Mouse (Mus musculus): Measurements from ENCODE around the gene Cyth3.

The Cyth3 gene

GRCm38 (mm10) chr5:143621893-143622622, at the start of gene Cyth3:
TSS of gene Cyth3 (plus strand) at chr5:143622447.
- DNase-seq (ENCODE audit: low read depth): peak; percentile 96

GRCm38 (mm10) chr5:143573067-143573466, 49.2 kb upstream of the Cyth3 start:
- no peak for DNase-seq (ENCODE audit: low read depth)

GRCm38 (mm10) chr5:143574261-143575178, 47.7 kb upstream of the Cyth3 start:
- peak; percentile 37 for DNase-seq (ENCODE audit: low read depth)

GRCm38 (mm10) chr5:143579537-143580203, 42.6 kb upstream of the Cyth3 start:
- peak; percentile 46 for DNase-seq (ENCODE audit: low read depth)

GRCm38 (mm10) chr5:143580982-143581381, 41.3 kb upstream of the Cyth3 start:
- no peak for DNase-seq (ENCODE audit: low read depth)

GRCm38 (mm10) chr5:143581874-143582273, 40.4 kb upstream of the Cyth3 start:
- no peak for DNase-seq (ENCODE audit: low read depth)

- DNase-seq (ENCODE audit: low read depth): no peak
These were observed 39.2 kb upstream of the Cyth3 start for GRCm38 (mm10) chr5:143583081-143583480.

GRCm38 (mm10) chr5:143584982-143585381, 37.3 kb upstream of the Cyth3 start:
- peak; percentile 33 for DNase-seq (ENCODE audit: low read depth)

GRCm38 (mm10) chr5:143586386-143586785, 35.9 kb upstream of the Cyth3 start:
- no peak for DNase-seq (ENCODE audit: low read depth)

GRCm38 (mm10) chr5:143589108-143589507, 33.1 kb upstream of the Cyth3 start:
- no peak for DNase-seq (ENCODE audit: low read depth)

GRCm38 (mm10) chr5:143592926-143593325, 29.3 kb upstream of the Cyth3 start:
- peak; percentile 82 for DNase-seq (ENCODE audit: low read depth)

GRCm38 (mm10) chr5:143593563-143594146, 28.6 kb upstream of the Cyth3 start:
- DNase-seq (ENCODE audit: low read depth): peak; percentile 64

- no peak for DNase-seq (ENCODE audit: low read depth)
These were observed 27.8 kb upstream of the Cyth3 start for GRCm38 (mm10) chr5:143594291-143595065.

- DNase-seq (ENCODE audit: low read depth): no peak
These were observed 20.2 kb upstream of the Cyth3 start for GRCm38 (mm10) chr5:143602051-143602450.

GRCm38 (mm10) chr5:143604157-143604774, 18.0 kb upstream of the Cyth3 start:
- DNase-seq (ENCODE audit: low read depth): no peak

GRCm38 (mm10) chr5:143606756-143607155, 15.5 kb upstream of the Cyth3 start:
- no peak for DNase-seq (ENCODE audit: low read depth)

- no peak for DNase-seq (ENCODE audit: low read depth)
These were observed 14.1 kb upstream of the Cyth3 start for GRCm38 (mm10) chr5:143608175-143608574.

GRCm38 (mm10) chr5:143611954-143612353, 10.3 kb upstream of the Cyth3 start:
- no peak for DNase-seq (ENCODE audit: low read depth)

- DNase-seq (ENCODE audit: low read depth): no peak
These were observed 9.0 kb upstream of the Cyth3 start for GRCm38 (mm10) chr5:143613265-143613664.

GRCm38 (mm10) chr5:143614519-143614918, 7.7 kb upstream of the Cyth3 start:
- no peak for DNase-seq (ENCODE audit: low read depth)

GRCm38 (mm10) chr5:143615353-143615752, 6.9 kb upstream of the Cyth3 start:
- no peak for DNase-seq (ENCODE audit: low read depth)

Measured in NIH3T3 (cell line).